Mouse (Mus musculus) olfactory bulb, adult 2 months (tissue): ENCODE data around the gene 1700020D05Rik.

ENCODE experiments used
- CTCF ChIP-seq: fragments of 200-500 bp; IDR thresholded peaks from 2 replicates; pipeline ENCODE4 v1.5.1; 2012; ENCODE audit warnings: low read depth, mild to moderate bottlenecking, low read length, moderate library complexity; ENCODE audit not compliant: insufficient read depth
- POLR2A ChIP-seq: fragments of 200-500 bp; IDR thresholded peaks from 2 replicates; pipeline ENCODE4 v1.6.1; 2012; ENCODE audit warnings: mild to moderate bottlenecking, low read depth, low read length, moderate library complexity; ENCODE audit not compliant: insufficient read depth

- TF ChIP-seq POLR2A, result no peak
- TF ChIP-seq CTCF, result no peak
These were observed 23.6 kb downstream of the 1700020D05Rik start for GRCm38 (mm10) chr19:5480016-5480415.
